Mouse (Mus musculus): ENCODE measurements around the gene Card9. TPM values are rescaled to one million over a fixed set of nuclear protein-coding genes. Genes with fewer than 3 reads are reported as not detected.

Card9 gene
- 0.51 and 0.88 TPM in 2 replicates for polyA plus RNA-seq (2014; fragmentation: Nextera tagmentation; extraction: Ambion mirVana)

DNA sequence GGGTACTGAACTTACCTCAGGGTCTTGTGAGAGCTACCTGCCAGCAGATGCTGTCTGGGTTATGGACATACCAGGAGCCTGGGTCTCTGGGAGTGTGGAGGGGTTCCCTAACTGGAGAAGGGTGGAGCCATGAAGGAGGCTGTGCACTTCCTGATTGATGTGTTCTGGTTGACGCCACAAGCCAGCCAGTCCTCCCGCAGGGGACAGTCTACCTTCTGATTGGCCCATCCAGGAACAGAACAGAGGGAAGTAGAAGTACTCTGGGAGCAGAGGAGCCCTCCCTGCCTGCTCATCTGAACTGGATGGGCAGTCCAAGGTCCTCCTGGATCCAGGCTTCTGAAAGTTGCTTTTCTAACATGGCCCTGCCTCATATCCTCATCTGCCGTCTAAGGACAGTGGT lies at the start of gene Card9:
TSS of gene Card9 (minus strand) at position 147 of the 400 bp plus-strand sequence.
- peaks cover 3% of the 10 kb centered on the region; the same call in 1 of the 2 replicates for H3K4me1 ChIP-seq (ENCODE audit: control insufficient read depth, insufficient read depth, low read length)
- no peak within 1 kb of the TSS for H3K4me2 ChIP-seq (replicated peaks; ENCODE audit: low read depth, low read length)
- H3K27ac ChIP-seq (ENCODE audit: low read length), result no peak within 1 kb of the TSS
- ATAC-seq (ENCODE audit: insufficient number of reproducible peaks, insufficient read depth, low FRiP score, low read depth), result no peak
- no peak within 1 kb of the TSS for H3K4me3 ChIP-seq (ENCODE audit: low read depth, low read length)
- H3K9me3 ChIP-seq (ENCODE audit: control insufficient read depth, low read depth, low read length), result no peaks in the 10 kb centered on the region
- 38% methylated on average over 3 of the region's 3 CpGs for WGBS
- no peaks in the 10 kb centered on the region for H3K27me3 ChIP-seq (ENCODE audit: control insufficient read depth, insufficient read depth, low read length)
- peaks cover 21% of the 10 kb centered on the region for H3K36me3 ChIP-seq (ENCODE audit: control insufficient read depth, insufficient read depth, low read length)
- no peak within 1 kb of the TSS for H3K9ac ChIP-seq (replicated peaks; ENCODE audit: low read depth, low read length)

DNA sequence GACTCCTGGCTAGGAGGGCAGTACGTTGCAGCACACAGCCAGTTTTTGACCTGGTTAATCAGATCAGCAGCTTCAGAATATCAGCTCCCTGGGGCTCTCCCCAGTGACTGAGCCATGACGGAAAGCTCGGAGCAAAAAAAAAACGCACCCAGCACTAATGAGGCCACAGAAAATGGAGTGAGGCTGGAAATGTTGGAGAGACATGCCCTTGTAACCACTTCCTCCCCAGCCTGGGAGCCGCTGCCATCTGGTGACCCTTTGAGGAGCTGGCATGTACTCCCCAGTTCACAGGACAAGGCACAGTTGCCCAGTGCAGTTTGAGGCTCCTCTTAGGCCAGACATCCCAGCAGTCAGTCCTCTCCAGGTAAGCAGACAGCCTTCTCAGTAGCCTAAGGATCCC lies 49.4 kb upstream of the Card9 start:
- Histone ChIP-seq H3K4me3 (ENCODE audit: low read depth, low read length) (no peak overlapping the region), H3K9me3 (ENCODE audit: control insufficient read depth, low read depth, low read length) (no peaks in the 10 kb centered on the region), H3K27ac (ENCODE audit: low read length) (no peak overlapping the region), H3K4me2 (replicated peaks; ENCODE audit: low read depth, low read length) (no peak overlapping the region), H3K36me3 (ENCODE audit: control insufficient read depth, insufficient read depth, low read length) (peaks cover 30% of the 10 kb centered on the region), H3K9ac (replicated peaks; ENCODE audit: low read depth, low read length) (no peak overlapping the region), H3K4me1 (ENCODE audit: control insufficient read depth, insufficient read depth, low read length) (peaks cover 15% of the 10 kb centered on the region), H3K27me3 (ENCODE audit: control insufficient read depth, insufficient read depth, low read length) (no peaks in the 10 kb centered on the region)
- WGBS, result 81% methylated on average over 5 of the region's 5 CpGs
- ATAC-seq (ENCODE audit: insufficient number of reproducible peaks, insufficient read depth, low FRiP score, low read depth), result no peak

DNA sequence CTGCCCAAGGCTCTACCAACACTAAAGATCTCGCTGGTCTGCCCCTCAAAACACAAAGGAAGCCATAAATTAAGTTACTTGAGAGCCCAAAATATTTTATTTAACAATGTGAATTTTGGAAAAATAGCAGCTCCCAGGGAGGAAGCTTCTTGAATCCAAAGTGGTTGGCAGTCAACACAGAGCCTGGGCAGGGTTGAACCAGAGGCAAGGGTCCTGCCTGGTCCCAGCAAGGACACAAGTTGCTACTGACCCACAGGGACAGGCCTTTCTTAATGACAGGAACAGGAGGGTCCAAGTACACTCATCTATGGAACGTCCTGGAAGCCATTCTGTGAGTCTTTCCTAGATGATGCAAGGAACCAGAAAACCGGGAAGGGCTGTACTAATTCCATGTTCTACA lies 48.6 kb upstream of the Card9 start:
- Histone ChIP-seq H3K9me3 (ENCODE audit: control insufficient read depth, low read depth, low read length) (no peaks in the 10 kb centered on the region), H3K36me3 (ENCODE audit: control insufficient read depth, insufficient read depth, low read length) (peaks cover 24% of the 10 kb centered on the region), H3K4me1 (ENCODE audit: control insufficient read depth, insufficient read depth, low read length) (peaks cover 15% of the 10 kb centered on the region), H3K27me3 (ENCODE audit: control insufficient read depth, insufficient read depth, low read length) (no peaks in the 10 kb centered on the region), H3K4me3 (ENCODE audit: low read depth, low read length) (no peak overlapping the region), H3K27ac (ENCODE audit: low read length) (no peak overlapping the region; the same call in 1 of the 2 replicates), H3K4me2 (replicated peaks; ENCODE audit: low read depth, low read length) (no peak overlapping the region), H3K9ac (replicated peaks; ENCODE audit: low read depth, low read length) (no peak overlapping the region)
- 61% methylated on average over 3 of the region's 3 CpGs for WGBS
- 0 out of 2 replicates have a peak, but pooled peaks have one; percentile 12 for ATAC-seq (ENCODE audit: insufficient number of reproducible peaks, insufficient read depth, low FRiP score, low read depth)

DNA sequence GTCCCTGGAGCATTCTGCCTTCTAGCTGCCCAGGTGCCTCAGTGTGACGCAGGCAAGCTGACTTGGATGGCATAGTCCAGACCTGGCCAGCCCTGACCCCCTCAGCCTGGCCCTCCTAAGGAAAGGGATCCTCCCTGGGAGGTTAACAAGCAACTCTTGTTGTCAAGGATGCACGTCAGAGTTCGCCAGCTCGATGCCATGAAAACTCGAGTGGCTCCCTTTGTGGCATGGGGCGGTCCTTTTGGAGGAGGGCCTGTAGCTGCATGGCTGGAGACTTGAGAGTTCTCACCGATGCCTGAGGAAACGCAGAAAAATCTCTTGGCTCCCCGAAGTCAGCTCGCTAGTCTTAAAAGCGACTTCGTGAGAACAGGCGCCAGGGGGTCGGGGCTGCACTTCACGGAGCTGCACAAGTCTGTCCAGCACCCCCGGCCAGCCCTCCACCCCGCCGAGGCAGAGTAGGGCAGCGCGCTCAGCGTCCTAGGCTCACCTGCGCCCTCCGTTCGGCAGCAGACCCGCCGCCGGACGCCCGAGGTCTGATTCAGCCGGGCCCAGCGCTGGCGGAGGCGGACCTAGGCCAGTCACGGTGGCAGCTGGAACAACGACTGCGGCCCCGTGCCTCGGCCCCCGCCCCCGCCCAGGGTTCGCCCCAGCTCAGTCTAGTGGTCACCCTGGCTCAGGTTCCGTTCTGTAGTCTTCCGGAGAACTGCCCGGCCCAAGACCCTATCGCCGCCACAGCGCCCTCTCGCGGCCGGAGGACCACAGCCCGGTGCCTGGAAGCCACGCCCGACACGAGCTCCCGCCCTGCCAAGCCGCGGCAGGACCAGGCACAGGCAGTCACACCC lies 48.0 kb upstream of the Card9 start, which contains the start of gene Inpp5e:
TSS of gene Inpp5e (minus strand) at position 689 of the 842 bp plus-strand sequence.
- H3K4me2 ChIP-seq (replicated peaks; ENCODE audit: low read depth, low read length), result peak within 1 kb of the TSS; percentile 93
- peak; percentile 95 for ATAC-seq (ENCODE audit: insufficient number of reproducible peaks, insufficient read depth, low FRiP score, low read depth)
- H3K36me3 ChIP-seq (ENCODE audit: control insufficient read depth, insufficient read depth, low read length), result peaks cover 18% of the 10 kb centered on the region
- under 1% methylated on average over 57 of the region's 57 CpGs for WGBS
- H3K27me3 ChIP-seq (ENCODE audit: control insufficient read depth, insufficient read depth, low read length), result no peaks in the 10 kb centered on the region
- H3K9me3 ChIP-seq (ENCODE audit: control insufficient read depth, low read depth, low read length), result no peaks in the 10 kb centered on the region
- H3K27ac ChIP-seq (ENCODE audit: low read length), result peak within 1 kb of the TSS; percentile 71; the same call in 1 of the 2 replicates
- peak within 1 kb of the TSS; percentile 94 for H3K4me3 ChIP-seq (ENCODE audit: low read depth, low read length)
- H3K9ac ChIP-seq (replicated peaks; ENCODE audit: low read depth, low read length), result peak within 1 kb of the TSS; percentile 82
- H3K4me1 ChIP-seq (ENCODE audit: control insufficient read depth, insufficient read depth, low read length), result peaks cover 15% of the 10 kb centered on the region

DNA sequence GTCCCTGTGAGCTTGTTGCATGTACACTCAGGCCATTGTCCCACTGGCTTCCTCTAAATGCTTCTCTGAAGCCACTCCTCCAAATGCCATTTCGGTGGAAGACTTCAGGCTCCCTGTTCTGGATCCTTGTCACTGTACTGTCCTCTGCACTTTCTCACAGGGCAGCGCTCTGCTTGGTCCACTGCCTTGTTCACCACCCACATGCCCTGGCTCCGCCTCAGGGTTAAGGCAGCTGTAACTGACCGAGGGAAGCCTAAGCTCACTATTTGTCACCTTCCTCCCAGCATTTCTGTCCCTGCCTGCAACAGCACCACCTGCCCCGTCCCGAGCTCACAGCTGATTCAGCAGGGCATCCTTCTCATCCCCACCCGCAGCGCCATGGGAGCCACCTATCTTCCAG lies 42.6 kb upstream of the Card9 start:
- no peak for ATAC-seq (ENCODE audit: insufficient number of reproducible peaks, insufficient read depth, low FRiP score, low read depth)
- Histone ChIP-seq H3K4me1 (ENCODE audit: control insufficient read depth, insufficient read depth, low read length) (peaks cover 13% of the 10 kb centered on the region), H3K9me3 (ENCODE audit: control insufficient read depth, low read depth, low read length) (no peaks in the 10 kb centered on the region), H3K27ac (ENCODE audit: low read length) (no peak overlapping the region), H3K4me2 (replicated peaks; ENCODE audit: low read depth, low read length) (no peak overlapping the region), H3K4me3 (ENCODE audit: low read depth, low read length) (no peak overlapping the region), H3K36me3 (ENCODE audit: control insufficient read depth, insufficient read depth, low read length) (peaks cover 38% of the 10 kb centered on the region), H3K9ac (replicated peaks; ENCODE audit: low read depth, low read length) (no peak overlapping the region), H3K27me3 (ENCODE audit: control insufficient read depth, insufficient read depth, low read length) (no peaks in the 10 kb centered on the region)
- 68% methylated on average over 8 of the region's 8 CpGs for WGBS

DNA sequence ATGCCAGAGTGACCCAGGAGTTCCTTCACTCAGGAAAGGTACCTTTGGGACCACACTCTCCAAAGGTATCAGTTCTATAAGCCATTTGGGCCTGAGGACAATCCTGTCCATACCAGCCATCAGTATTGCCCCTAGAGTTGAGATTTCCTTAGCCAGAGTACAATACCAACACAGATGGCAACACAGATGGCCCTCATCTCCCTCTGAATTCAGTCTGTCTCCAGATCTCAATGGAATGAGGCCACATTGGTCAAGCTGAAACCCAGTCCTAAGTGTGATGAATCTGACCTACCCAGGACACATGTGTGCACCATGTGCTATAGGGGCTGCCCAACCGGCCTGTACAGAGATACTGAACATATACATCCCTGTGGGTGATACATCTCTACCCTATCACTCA lies 41.5 kb upstream of the Card9 start:
- ATAC-seq (ENCODE audit: insufficient number of reproducible peaks, insufficient read depth, low FRiP score, low read depth), result no peak
- no peak overlapping the region for H3K27ac ChIP-seq (ENCODE audit: low read length)
- H3K27me3 ChIP-seq (ENCODE audit: control insufficient read depth, insufficient read depth, low read length), result no peaks in the 10 kb centered on the region
- peaks cover 3% of the 10 kb centered on the region; the same call in 1 of the 2 replicates for H3K4me1 ChIP-seq (ENCODE audit: control insufficient read depth, insufficient read depth, low read length)
- peaks cover 45% of the 10 kb centered on the region for H3K36me3 ChIP-seq (ENCODE audit: control insufficient read depth, insufficient read depth, low read length)
- H3K4me3 ChIP-seq (ENCODE audit: low read depth, low read length), result no peak overlapping the region
- no peak overlapping the region for H3K9ac ChIP-seq (replicated peaks; ENCODE audit: low read depth, low read length)
- WGBS, result 89% methylated on average over 1 of the region's 1 CpGs
- no peak overlapping the region for H3K4me2 ChIP-seq (replicated peaks; ENCODE audit: low read depth, low read length)
- no peaks in the 10 kb centered on the region for H3K9me3 ChIP-seq (ENCODE audit: control insufficient read depth, low read depth, low read length)

DNA sequence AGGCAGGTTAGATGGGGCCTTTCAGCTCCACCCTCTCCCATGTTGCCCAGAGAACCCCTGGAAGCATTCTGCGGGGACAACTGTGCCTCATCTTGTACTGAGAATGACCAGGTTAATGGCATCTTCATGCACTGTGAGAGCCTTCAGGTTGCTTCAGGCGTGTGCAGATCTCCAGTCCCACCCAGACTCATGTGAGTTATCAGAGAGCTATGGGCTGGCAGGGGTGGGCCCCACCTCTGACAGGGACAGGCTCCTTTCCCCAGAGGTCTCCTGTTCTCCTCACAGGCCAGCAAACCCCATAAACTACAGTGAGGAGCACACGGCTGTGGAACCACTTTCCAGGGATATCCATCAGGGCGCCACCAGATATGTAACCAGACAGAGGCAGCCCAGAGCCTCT lies 40.3 kb upstream of the Card9 start:
- 81% methylated on average over 4 of the region's 4 CpGs for WGBS
- H3K27me3 ChIP-seq (ENCODE audit: control insufficient read depth, insufficient read depth, low read length), result no peaks in the 10 kb centered on the region

DNA sequence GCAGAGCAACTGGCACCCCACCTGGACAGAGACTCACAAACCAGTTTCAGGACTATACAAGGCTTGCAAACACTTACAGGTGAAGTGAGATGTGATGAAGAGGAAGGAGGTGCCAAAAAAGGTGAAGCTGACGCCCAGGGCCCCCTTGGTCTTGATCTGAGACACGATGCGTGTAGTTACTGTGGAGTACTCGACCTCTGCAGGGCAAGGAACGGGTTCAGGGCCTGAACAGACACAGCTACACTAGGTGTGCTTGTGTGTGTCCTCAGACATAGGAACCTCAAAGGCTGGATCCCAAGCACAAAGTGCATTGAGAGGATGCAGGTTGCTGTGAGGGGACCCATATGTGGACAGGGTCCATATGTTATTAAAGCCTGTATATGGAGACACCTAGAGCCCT lies 39.6 kb upstream of the Card9 start:
- no peaks in the 10 kb centered on the region for H3K9me3 ChIP-seq (ENCODE audit: control insufficient read depth, low read depth, low read length)
- H3K36me3 ChIP-seq (ENCODE audit: control insufficient read depth, insufficient read depth, low read length), result peaks cover 64% of the 10 kb centered on the region
- no peaks in the 10 kb centered on the region for H3K4me1 ChIP-seq (ENCODE audit: control insufficient read depth, insufficient read depth, low read length)
- no peak overlapping the region for H3K9ac ChIP-seq (replicated peaks; ENCODE audit: low read depth, low read length)
- WGBS, result 85% methylated on average over 5 of the region's 5 CpGs
- H3K4me3 ChIP-seq (ENCODE audit: low read depth, low read length), result no peak overlapping the region
- no peak overlapping the region for H3K27ac ChIP-seq (ENCODE audit: low read length)
- no peak overlapping the region for H3K4me2 ChIP-seq (replicated peaks; ENCODE audit: low read depth, low read length)
- ATAC-seq (ENCODE audit: insufficient number of reproducible peaks, insufficient read depth, low FRiP score, low read depth), result no peak
- H3K27me3 ChIP-seq (ENCODE audit: control insufficient read depth, insufficient read depth, low read length), result no peaks in the 10 kb centered on the region

More for the DNA sequence above, 40.3 kb upstream of the Card9 start:
- H3K4me1 ChIP-seq (ENCODE audit: control insufficient read depth, insufficient read depth, low read length), result no peaks in the 10 kb centered on the region
- no peak overlapping the region for H3K4me2 ChIP-seq (replicated peaks; ENCODE audit: low read depth, low read length)
- no peak for ATAC-seq (ENCODE audit: insufficient number of reproducible peaks, insufficient read depth, low FRiP score, low read depth)
- no peak overlapping the region for H3K4me3 ChIP-seq (ENCODE audit: low read depth, low read length)
- H3K27ac ChIP-seq (ENCODE audit: low read length), result no peak overlapping the region
- H3K9ac ChIP-seq (replicated peaks; ENCODE audit: low read depth, low read length), result no peak overlapping the region
- peaks cover 56% of the 10 kb centered on the region for H3K36me3 ChIP-seq (ENCODE audit: control insufficient read depth, insufficient read depth, low read length)
- no peaks in the 10 kb centered on the region for H3K9me3 ChIP-seq (ENCODE audit: control insufficient read depth, low read depth, low read length)

Measured in stomach, embryonic 14.5 days (tissue).